Mouse (Mus musculus) CH12.LX (cell line): ENCODE results near the gene Ap3d1.

ENCODE experiments used
- CTCF ChIP-seq, 2 experiments: IDR thresholded peaks in 1 of 2; conservative IDR thresholded peaks in 1 of 2; 2 replicates each; pipeline ENCODE4 v1.5.1; 2011 to 2012; ENCODE audit warnings: low read depth in 2 of 2, low read length in 2 of 2, improper control_type of control experiment in 1 of 2, inconsistent platforms in 1 of 2, mild to moderate bottlenecking in 1 of 2, moderate library complexity in 1 of 2
- EP300 ChIP-seq: IDR thresholded peaks from 2 replicates; pipeline ENCODE4 v1.6.1; 2011; ENCODE audit warnings: low read length, improper control_type of control experiment
- ETS1 ChIP-seq: conservative IDR thresholded peaks from 2 replicates; pipeline ENCODE4 v1.6.1; 2012; ENCODE audit warnings: low read depth, mild to moderate bottlenecking, inconsistent platforms, low read length, improper control_type of control experiment, moderate library complexity
- GABPA ChIP-seq: IDR thresholded peaks from 2 replicates; pipeline ENCODE4 v1.6.1; 2012; ENCODE audit warnings: low read depth, low read length, improper control_type of control experiment, inconsistent platforms; ENCODE audit not compliant: insufficient replicate concordance
- JUN ChIP-seq: IDR thresholded peaks from 2 replicates; pipeline ENCODE4 v1.6.1; 2011; ENCODE audit warnings: low read depth, mild to moderate bottlenecking, low read length, improper control_type of control experiment, moderate library complexity; ENCODE audit not compliant: insufficient read depth
- MAZ ChIP-seq: IDR thresholded peaks from 2 replicates; pipeline ENCODE4 v1.6.1; 2012; ENCODE audit warnings: low read depth, mild to moderate bottlenecking, inconsistent platforms, low read length, improper control_type of control experiment, moderate library complexity
- POLR2A ChIP-seq: IDR thresholded peaks from 2 replicates; pipeline ENCODE4 v1.6.1; 2011; ENCODE audit warnings: low read depth, mild to moderate bottlenecking, improper control_type of control experiment, low read length
- RCOR1 ChIP-seq: conservative IDR thresholded peaks from 2 replicates; pipeline ENCODE4 v1.6.1; 2012; ENCODE audit warnings: low read depth, mild to moderate bottlenecking, inconsistent platforms, low read length, improper control_type of control experiment
- USF2 ChIP-seq: conservative IDR thresholded peaks from 2 replicates; pipeline ENCODE4 v1.6.1; 2011; ENCODE audit warnings: low read depth, low read length, improper control_type of control experiment
- ZKSCAN1 ChIP-seq: IDR thresholded peaks from 2 replicates; pipeline ENCODE4 v1.6.1; 2012; ENCODE audit warnings: low read depth, inconsistent platforms, low read length, improper control_type of control experiment, borderline replicate concordance

GRCm38 (mm10) chr10:80665981-80666733 lies 75.9 kb downstream of the Ap3d1 start:
- TF ChIP-seq POLR2A (no peak), CTCF (conservative IDR thresholded peaks at IDR 0.05 in 1 of 2, IDR thresholded peaks at IDR 0.05 in 1 of 2; ENCODE audit: low read depth in 2 of 2, low read length in 2 of 2) (no peak), ETS1 (no peak), USF2 (no peak), EP300 (no peak), GABPA (no peak), ZKSCAN1 (no peak), RCOR1 (no peak), MAZ (no peak), JUN (no peak)
